Mouse (Mus musculus) thymus, postnatal 14 days (tissue): ENCODE data around the gene Gm47283.
"Not testable (repeated sequence)": the region's sequence is repeated elsewhere in the genome, so short reads cannot be mapped to it uniquely, and the experiment has no call there.

Source experiments
- DNase-seq: peaks from one replicate; pipeline ENCODE4 v3.0.0; 2021

Gene Gm47283

GRCm38 (mm10) chrY:90784438-90784837, at the start of gene Gm47283:
Gm47283 (plus strand) TSS chrY:90784738.
- not testable (repeated sequence) for DNase-seq

GRCm38 (mm10) chrY:90735181-90735895, 49.2 kb upstream of the Gm47283 start:
- not testable (repeated sequence) for DNase-seq

DNA sequence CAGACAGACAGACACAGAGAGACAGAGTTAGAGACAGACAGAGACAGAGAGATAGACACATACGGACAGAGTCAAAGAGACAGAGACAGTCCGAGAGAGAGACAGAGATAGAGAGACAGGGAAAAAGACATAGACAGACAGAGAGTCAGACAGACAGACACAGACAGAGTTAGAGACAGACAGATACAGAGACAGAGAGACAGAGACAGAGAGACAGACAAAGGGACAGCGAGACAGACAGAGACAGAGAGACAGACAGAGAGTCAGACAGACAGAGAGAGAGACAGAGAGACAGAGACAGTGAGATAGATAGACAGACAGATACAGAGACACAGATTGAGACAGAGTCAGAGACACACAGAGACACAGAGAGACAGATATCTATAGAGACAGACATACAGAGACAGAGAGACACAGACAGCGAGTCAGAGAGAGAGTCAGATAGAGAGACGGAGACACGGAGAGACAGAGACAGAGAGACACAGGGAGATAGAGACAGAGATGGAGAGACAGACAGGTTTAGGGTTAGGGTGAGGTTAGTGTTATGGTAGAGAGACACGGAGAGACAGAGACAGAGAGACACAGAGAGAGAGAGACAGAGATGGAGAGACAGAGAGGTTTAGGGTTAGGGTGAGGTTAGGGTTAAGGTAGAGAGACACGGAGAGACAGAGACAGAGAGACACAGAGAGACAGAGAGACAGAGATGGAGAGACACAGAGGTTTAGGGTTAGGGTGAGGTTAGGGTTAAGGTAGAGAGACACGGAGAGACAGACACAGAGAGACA, 48.1 kb upstream of the Gm47283 start:
- not testable (repeated sequence) for DNase-seq

GRCm38 (mm10) chrY:90737606-90738430, 46.7 kb upstream of the Gm47283 start:
- no peak for DNase-seq

DNA sequence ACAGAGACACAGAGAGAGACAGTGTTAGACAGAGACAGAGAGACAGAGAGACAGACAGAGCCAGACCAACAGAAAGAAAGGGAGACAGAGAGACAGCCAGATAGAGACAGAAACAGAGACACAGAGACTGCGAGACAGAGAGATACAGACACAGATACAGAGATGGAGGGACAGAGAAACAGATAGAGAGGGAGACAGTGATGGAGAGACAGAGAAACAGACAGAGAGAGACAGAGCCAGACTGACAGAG, 46.2 kb upstream of the Gm47283 start:
- DNase-seq: no peak

DNA sequence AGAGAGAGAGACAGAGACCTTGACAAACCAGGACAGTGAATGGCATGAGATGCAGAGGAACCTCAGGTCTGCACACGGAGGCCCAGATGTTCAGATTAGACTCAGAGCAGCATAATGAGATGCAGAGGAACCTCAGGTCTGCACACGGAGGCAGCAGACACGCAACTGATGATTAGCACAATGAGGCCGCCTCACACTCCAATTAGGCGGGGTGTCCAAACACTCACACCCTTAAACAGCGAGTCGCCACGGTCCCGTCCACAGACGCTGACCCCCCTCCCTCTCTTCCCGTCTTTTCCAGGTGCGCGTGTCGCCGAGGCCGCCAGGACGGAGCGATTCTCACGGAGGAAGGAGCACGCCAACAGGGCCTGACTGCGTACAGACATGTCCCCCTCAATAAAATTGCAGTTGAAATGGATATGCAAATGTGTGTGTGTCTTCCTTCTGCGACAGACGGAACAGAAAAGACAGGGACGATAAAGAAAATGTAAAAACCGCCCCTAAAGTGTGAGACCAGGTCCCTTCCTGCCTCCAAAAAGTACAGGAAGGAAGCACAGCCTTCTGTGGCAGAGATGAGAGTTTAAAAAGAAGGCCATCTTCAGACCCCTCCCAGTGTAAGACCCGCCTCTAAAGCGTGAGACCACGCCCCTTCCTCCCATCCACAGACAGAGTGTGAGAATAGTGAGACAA, 45.6 kb upstream of the Gm47283 start:
- peak; percentile 52 for DNase-seq

DNA sequence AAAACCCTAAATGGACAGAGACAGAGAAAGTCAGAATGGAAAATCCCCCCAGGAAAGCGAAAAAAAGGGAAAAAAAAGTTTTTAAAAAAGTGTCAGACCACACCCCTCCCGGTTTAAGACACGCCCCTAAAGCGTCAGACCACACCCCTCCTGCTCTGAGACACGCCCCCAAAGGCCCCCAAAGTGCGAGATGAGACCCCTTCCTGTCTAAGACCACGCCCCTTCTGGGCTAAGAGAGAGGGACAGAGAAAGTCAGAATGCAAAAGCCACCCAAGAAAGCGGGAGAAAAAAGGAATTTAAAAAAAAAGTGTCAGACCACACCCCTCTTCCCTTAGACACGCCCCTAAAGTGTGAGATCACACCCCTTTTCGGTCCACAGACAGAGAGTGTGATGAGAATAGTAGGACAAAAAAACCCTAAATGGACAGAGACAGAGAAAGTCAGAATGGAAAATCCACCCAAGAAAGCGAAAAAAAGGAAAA, 45.0 kb upstream of the Gm47283 start:
- peak; percentile 61 for DNase-seq

- peak; percentile 64 for DNase-seq
Measured at GRCm38 (mm10) chrY:90740013-90740561, 44.5 kb upstream of the Gm47283 start.

- peak; percentile 36 for DNase-seq
Measured at GRCm38 (mm10) chrY:90741006-90741405, 43.5 kb upstream of the Gm47283 start.

- peak; percentile 48 for DNase-seq
Measured at GRCm38 (mm10) chrY:90741452-90742260, 42.9 kb upstream of the Gm47283 start.

DNA sequence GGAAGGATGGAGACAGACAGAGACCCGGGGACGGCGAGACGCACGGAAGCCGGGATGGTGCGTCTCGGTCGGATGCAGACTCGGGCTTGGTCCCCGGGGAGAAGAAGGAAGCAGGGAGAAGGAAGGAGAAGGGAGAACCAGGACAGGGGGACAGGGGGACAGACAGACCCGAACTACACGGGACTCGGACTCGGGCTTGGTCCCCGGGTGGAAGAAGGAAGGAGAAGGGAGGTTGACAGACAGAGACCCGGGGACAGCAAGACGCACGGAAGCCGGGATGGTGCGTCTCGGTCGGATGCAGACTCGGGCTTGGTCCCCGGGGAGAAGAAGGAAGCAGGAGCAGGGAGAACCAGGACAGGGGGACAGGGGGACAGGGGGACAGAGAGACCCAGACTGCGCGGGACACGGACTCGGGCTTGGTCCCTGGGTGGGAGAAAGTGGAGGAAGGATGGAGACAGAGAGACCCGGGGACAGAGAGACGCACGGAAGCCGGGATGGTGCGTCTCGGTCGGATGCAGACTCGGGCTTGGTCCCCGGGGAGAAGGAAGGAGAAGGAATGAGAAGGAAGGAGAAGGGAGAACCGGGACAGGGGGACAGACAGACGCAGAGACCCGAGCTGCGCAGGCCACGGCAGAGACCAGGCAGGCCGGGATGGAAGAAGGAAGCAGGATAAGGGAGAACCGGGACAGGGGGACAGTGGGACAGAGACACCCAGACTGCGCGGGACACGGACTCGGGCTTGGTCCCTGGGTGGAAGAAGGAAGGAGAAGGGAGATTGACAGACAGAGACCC, 42.1 kb upstream of the Gm47283 start:
- DNase-seq: peak; percentile 14

- DNase-seq: peak; percentile 32
Measured at GRCm38 (mm10) chrY:90743053-90743810, 41.3 kb upstream of the Gm47283 start.

GRCm38 (mm10) chrY:90743811-90744220, 40.7 kb upstream of the Gm47283 start:
- no peak for DNase-seq

DNA sequence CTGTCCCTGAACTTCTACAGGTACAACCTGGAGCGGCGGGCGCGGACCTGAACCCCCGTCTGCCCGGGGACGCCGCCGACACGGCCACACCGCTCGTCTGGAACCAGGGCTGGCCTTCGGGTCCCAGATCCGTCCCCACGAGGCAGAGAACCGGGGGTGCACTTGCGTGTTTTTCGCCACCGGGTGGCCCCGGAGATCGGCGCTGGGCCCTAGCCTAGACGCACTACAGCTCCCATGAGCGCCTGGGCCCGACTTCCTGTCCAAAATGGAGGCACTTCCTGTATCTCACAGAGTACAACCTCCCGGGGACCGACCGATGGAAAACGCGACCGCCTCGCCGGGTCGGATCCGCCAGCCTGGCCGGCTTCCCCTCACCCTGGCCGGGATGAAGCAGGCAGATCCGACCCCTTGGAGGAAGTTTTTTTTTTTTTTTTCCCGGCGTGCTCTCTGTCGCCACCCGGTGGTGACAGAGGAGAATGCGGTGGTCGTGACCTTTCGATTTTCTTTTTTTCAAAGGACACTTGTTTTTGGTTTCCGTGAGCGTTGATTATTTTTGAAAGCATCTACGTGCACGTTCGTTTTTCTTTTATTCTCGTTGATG, 40.1 kb upstream of the Gm47283 start:
- DNase-seq: peak; percentile 97

DNA sequence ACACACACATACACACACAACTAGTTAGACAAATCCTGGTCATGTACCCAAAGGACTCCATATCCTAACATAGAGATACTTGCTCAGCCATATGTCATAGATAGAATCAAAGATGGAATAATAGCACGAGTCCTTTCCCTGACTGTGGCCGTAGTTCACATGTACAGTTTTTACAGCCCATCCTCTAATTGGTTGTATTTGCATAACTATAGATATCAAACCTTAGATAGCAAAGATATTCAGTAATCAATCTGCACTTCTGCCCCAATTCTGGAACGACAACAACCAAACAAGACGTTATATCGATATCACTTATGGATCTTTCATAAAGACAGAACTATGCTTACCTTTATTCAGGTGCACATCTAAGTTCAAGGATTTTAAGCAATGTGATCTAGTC, 39.3 kb upstream of the Gm47283 start:
- DNase-seq: not testable (repeated sequence)

GRCm38 (mm10) chrY:90754721-90755120, 29.8 kb upstream of the Gm47283 start, which contains the start of gene Gm21860:
Gm21860 (minus strand) TSS chrY:90754821.
- DNase-seq: not testable (repeated sequence)

GRCm38 (mm10) chrY:90839077-90839476, 54.5 kb downstream of the Gm47283 start, which contains the start of gene Gm21748:
Gm21748 (minus strand) TSS chrY:90839177.
- not testable (repeated sequence) for DNase-seq
